Mouse (Mus musculus): ENCODE results near the gene Hck. TPM values are rescaled to one million over a fixed set of nuclear protein-coding genes. Genes with fewer than 3 reads are reported as not detected.

The Hck gene
- polyA plus RNA-seq, 1 experiment from 2014 or later, result 2.1 TPM

DNA sequence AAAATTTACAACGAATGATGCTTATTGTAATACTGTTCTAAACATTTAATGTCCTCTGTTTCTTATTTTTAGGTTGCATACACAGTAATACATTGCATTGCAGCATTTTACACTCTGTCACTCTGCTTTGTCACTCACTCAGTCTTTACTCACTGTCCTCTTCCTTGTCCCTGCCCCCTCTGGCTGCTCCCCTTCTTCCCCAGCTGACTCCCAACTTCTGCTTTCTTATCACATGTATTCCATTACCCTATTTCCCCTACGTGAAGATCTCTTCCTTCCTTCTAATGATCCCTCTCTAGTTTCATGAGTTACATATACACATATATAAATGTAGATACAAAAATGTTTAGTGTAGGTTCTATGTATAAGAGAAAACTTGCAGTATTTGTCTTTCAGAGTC, 90.8 kb downstream of the Hck start:
- no peak for ATAC-seq
- no peaks in the 10 kb centered on the region for H3K27me3 ChIP-seq (replicated peaks; ENCODE audit: control insufficient read depth, insufficient read depth, low read length)
- no peaks in the 10 kb centered on the region for H3K9me3 ChIP-seq (ENCODE audit: control insufficient read depth, low read length)
- no peaks in the 10 kb centered on the region for H3K4me1 ChIP-seq (replicated peaks; ENCODE audit: control insufficient read depth, insufficient read depth, low read length)
- H3K27ac ChIP-seq (ENCODE audit: low read length), result no peak overlapping the region
- H3K36me3 ChIP-seq (ENCODE audit: control insufficient read depth, insufficient read depth), result peaks cover 32% of the 10 kb centered on the region
- H3K4me3 ChIP-seq (replicated peaks; ENCODE audit: low read length), result no peak overlapping the region
- WGBS, result 91% methylated on average over 2 of the region's 2 CpGs
- H3K4me2 ChIP-seq (ENCODE audit: low read length), result no peak overlapping the region
- H3K9ac ChIP-seq (replicated peaks; ENCODE audit: low read depth, low read length), result no peak overlapping the region

Other genes with a start within 250 kb of the Hck start
- gene Mylk2, start 197.1 kb upstream of the Hck start, polyA plus RNA-seq (2015; fragmentation: Nextera tagmentation; extraction: Ambion mirVana), result not detected in 2 replicates
- 3.6 and 3.7 TPM in 2 replicates for gene Foxs1, start 175.3 kb upstream of the Hck start, polyA plus RNA-seq (2015; fragmentation: Nextera tagmentation; extraction: Ambion mirVana)
- 6.0 and 8.6 TPM in 2 replicates for gene Dusp15, start 156.8 kb upstream of the Hck start, polyA plus RNA-seq (2015; fragmentation: Nextera tagmentation; extraction: Ambion mirVana)
- gene Ttll9, start 146.0 kb upstream of the Hck start, polyA plus RNA-seq (2015; fragmentation: Nextera tagmentation; extraction: Ambion mirVana), result 2.1 and 3.5 TPM in 2 replicates
- gene Pdrg1, start 93.0 kb upstream of the Hck start, polyA plus RNA-seq (2015; fragmentation: Nextera tagmentation; extraction: Ambion mirVana), result 187 and 204 TPM in 2 replicates
- gene Xkr7, start 76.6 kb upstream of the Hck start, polyA plus RNA-seq (2015; fragmentation: Nextera tagmentation; extraction: Ambion mirVana), result 1.6 and 2.0 TPM in 2 replicates
- gene Ccm2l, start 42.5 kb upstream of the Hck start, polyA plus RNA-seq (2015; fragmentation: Nextera tagmentation; extraction: Ambion mirVana), result 0.85 and 0.94 TPM in 2 replicates
- gene Tm9sf4, start 52.8 kb downstream of the Hck start, polyA plus RNA-seq (2015; fragmentation: Nextera tagmentation; extraction: Ambion mirVana), result 74.5 and 78.9 TPM in 2 replicates
- 35.0 and 40.0 TPM in 2 replicates for gene Tspyl3, start 117.0 kb downstream of the Hck start, polyA plus RNA-seq (2015; fragmentation: Nextera tagmentation; extraction: Ambion mirVana)
- 6.4 and 6.9 TPM in 2 replicates for gene Plagl2, start 133.0 kb downstream of the Hck start, polyA plus RNA-seq (2015; fragmentation: Nextera tagmentation; extraction: Ambion mirVana)
- 4.1 and 6.3 TPM in 2 replicates for gene Pofut1, start 133.1 kb downstream of the Hck start, polyA plus RNA-seq (2015; fragmentation: Nextera tagmentation; extraction: Ambion mirVana)
- 21.9 and 24.1 TPM in 2 replicates for gene Kif3b, start 182.9 kb downstream of the Hck start, polyA plus RNA-seq (2015; fragmentation: Nextera tagmentation; extraction: Ambion mirVana)
- gene Asxl1, start 237.4 kb downstream of the Hck start, polyA plus RNA-seq (2015; fragmentation: Nextera tagmentation; extraction: Ambion mirVana), result 10.9 and 11.3 TPM in 2 replicates

All from forebrain, embryonic 16.5 days (tissue).